Mouse (Mus musculus) gastrocnemius, adult 18-20 months (tissue): ENCODE measurements at regions not wholly inside any gene's neighbourhood (a gene's known extent, or its start where the extent isn't known, plus 50 kb on each side); places are given as distances from the start of the nearest gene placed in this dataset.

Experiments
- DNase-seq: peaks from one replicate; pipeline ENCODE4 v3.0.0; 2021; ENCODE audit warnings: low spot score

GRCm38 (mm10) chr15:25468478-25468877 lies 54.9 kb upstream of the Basp1 start:
- DNase-seq = no peak

- DNase-seq = no peak
These were observed 55.8 kb upstream of the Basp1 start for GRCm38 (mm10) chr15:25469185-25469845.

DNA sequence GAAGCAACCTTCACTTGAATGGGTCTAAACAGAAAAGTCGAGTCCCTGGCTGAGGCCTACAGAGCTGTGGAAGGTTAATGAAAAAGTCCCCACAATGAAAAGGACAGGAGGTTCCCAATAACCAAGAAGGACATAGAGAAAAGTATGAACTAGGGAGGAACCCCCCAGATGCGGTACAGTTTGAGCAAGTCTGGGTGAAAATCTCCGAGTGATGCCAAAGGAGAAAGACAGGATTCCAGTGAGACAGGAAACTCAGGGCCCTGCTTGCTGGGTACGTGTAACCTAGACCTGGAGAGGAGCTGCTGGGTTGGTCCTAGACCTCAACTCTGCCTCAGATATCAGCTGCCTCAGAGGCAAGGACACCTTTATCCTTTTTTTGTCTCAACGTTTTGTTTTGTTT lies 57.8 kb upstream of the Basp1 start:
- no peak for DNase-seq

- no peak for DNase-seq
These were observed 59.7 kb upstream of the Basp1 start for GRCm38 (mm10) chr15:25473201-25473710.

GRCm38 (mm10) chr15:25474096-25474495 lies 60.5 kb upstream of the Basp1 start:
- no peak for DNase-seq

- DNase-seq = no peak
These were observed 69.0 kb upstream of the Basp1 start for GRCm38 (mm10) chr15:25482586-25482985.

DNA sequence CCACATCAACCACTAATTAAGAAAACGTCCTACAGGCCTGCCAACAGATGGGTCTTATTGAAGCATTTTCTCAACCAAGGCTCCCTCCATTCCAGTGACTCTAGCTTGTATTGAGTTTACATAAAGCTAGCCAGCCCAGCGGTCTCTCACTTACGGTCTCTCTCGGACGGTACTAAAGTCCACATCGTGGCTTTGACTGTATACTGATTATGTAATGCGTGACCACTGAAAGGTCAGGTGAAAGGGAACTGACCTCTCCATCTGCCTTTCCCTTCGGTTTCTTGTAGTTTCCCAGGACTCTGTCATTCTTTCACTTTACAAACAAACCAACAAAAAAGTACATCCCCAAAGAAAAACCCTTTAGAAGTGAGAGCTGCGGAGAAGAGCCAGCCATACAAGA lies 71.8 kb upstream of the Basp1 start:
- DNase-seq = no peak

- DNase-seq = no peak
These were observed 72.6 kb upstream of the Basp1 start for GRCm38 (mm10) chr15:25486158-25486557.

- DNase-seq = no peak
These were observed 76.2 kb upstream of the Basp1 start for GRCm38 (mm10) chr15:25489804-25490203.

DNA sequence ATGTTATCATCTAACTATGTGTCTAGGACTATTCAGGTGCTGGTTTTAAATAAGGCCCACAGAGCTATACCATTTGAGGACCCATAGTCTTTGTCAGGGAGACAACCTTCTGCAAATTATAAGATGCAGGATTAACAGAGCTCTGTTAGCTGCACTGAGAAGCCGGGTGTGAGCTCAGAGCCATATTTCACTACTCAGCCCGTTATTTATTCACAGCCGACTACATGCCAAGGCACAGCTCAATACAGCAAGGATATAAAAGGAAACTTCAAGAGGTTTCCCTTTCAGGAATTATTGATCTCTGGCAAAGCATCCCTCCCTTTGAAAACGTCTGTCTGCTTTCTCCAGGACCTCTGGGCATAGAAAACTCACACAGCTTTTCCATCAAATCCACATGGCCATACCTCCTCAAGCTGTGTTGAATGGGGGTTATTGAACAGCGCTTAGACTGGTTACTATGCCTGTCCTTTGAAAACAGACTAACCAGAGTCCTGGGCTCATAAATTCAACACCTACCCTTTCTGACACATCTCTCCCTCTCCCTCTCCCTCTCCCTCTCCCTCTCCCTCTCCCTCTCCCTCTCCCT lies 78.7 kb upstream of the Basp1 start:
- no peak for DNase-seq

- no peak for DNase-seq
These were observed 81.2 kb upstream of the Basp1 start for GRCm38 (mm10) chr15:25494687-25495299.

DNA sequence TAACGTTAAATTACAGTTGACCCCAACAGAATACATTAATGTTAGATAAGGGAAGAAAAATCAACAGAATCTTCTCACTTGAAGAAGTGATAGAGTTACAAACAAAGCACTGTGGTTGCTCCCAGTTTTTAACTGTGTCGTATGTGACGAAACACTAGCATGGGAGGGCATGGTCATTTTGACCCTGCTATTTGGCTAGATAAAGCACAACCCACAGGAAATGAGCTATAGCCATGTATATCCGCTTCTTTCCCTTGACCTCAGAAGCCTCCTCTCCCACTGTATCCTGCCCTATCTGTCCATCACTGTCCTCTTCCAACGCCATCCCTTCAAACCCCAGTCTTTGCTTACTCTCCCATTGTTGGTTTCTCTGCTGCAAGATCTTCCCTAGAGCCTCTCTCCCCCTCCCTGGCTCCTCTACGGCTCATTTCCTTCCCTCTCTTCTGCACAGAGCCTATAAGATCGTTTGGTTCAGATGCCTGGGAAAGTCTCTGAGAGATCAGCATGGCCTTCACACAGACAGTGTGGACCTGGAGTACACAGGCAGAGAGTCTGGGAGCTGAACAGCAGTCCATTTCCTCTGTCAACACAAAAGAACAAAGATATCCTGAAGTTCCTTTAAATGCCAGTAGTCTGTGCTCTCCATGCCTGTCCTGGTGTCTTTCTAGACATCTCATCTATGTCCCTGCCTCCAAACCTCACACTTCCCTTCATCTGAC lies 82.5 kb upstream of the Basp1 start:
- DNase-seq = no peak

DNA sequence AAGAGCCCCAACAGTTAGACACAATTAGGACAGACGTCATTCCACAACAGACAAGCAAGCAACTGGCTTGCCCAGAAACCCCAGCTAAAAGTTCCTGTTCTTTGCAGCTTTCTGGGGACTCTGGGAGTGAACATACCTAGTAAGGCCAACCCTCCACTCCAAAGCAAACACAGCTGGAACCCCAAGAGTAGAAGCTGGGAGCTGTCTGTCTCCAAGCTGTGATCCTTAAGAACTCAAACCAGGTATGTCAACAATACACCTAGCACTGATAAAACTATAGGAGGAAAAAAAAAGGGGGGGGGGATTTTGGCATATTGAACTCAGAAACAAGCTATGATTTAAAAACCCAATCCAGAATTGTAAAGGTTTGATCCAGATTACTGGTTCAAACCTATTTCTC lies 84.2 kb upstream of the Basp1 start:
- no peak for DNase-seq

DNA sequence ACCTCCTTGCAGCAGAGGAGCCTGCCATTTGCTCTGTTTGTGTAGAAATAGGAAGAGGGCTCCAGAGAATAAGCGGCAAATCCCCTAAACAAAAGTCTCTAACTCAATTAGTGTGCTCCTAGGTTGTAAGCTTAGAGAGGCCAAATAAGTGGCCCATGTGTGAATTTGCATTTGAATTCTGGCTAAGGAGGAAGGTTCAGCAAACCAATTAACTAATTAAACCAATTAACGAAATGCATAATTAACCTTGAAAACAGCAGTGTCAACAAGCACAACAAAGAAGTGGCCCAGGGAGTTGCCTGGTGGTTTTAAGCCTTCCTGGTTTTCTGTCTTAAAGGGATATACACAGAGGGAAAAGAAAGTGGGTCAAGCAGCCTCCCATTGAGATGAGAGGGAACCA lies 84.9 kb upstream of the Basp1 start:
- DNase-seq = no peak

DNA sequence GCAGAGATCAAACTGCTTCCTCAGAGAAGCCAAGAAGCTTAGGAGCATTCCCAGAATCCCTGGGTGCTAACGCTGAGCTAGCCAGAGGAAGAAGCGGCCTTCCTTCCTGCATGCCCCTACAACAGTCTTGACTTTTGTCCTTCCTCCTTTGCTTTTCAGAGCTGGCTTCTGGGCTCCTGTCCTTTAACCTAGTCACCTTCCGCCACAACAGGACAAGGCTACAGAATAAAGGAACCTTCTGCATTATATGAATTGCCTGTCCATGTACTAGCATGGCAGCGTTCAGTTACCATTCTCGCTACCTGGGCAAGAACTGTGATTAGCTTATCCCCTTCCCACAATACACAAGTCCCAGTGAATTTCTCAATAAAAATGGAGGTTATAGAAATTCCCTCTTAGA lies 88.9 kb upstream of the Basp1 start:
- DNase-seq = no peak

GRCm38 (mm10) chr15:25503104-25503503 lies 89.5 kb upstream of the Basp1 start:
- DNase-seq = no peak

GRCm38 (mm10) chr15:25509139-25509538 lies 95.6 kb upstream of the Basp1 start:
- no peak for DNase-seq

- no peak for DNase-seq
These were observed 96.0 kb upstream of the Basp1 start for GRCm38 (mm10) chr15:25509584-25509983.

GRCm38 (mm10) chr15:25510060-25510492 lies 96.5 kb upstream of the Basp1 start:
- no peak for DNase-seq

GRCm38 (mm10) chr15:25518025-25518928 lies 104.0 kb upstream of the Myo10 start:
- no peak for DNase-seq

GRCm38 (mm10) chr15:25524189-25524588 lies 98.1 kb upstream of the Myo10 start:
- no peak for DNase-seq
